Mouse (Mus musculus) MEL (cell line): Measurements from ENCODE around the gene Fgfr2. TPM values are rescaled to one million over a fixed set of nuclear protein-coding genes. Genes with fewer than 3 reads are reported as not detected.

Experiments
- DNase-seq: peaks from one replicate; pipeline ENCODE4 v3.0.0; 2011; ENCODE audit warnings: low read depth, low spot score
- H3K27ac ChIP-seq: 2 replicates; pipeline ENCODE4 v1.5.1; 2012; ENCODE audit warnings: low read depth, mild to moderate bottlenecking, control low read depth, low read length, moderate library complexity; ENCODE audit not compliant: control insufficient read depth
- H3K27me3 ChIP-seq, 2 experiments: fragments of 150-350 bp in 1 of 2; sonication (generic) in 1 of 2; 2 replicates each; pipeline ENCODE4 v1.6.1; 2012; ENCODE audit warnings: low read length in 2 of 2, mild to moderate bottlenecking in 2 of 2, improper control_type of control experiment in 1 of 2, moderate library complexity in 1 of 2; ENCODE audit not compliant: insufficient read depth in 2 of 2, control insufficient read depth in 1 of 2
- H3K36me3 ChIP-seq, 2 experiments: 2 replicates each; pipeline ENCODE4 v1.6.1; 2012 to 2014; ENCODE audit warnings: low read length in 2 of 2, improper control_type of control experiment in 1 of 2, inconsistent platforms in 1 of 2, mild to moderate bottlenecking in 1 of 2; ENCODE audit not compliant: insufficient read depth in 2 of 2, control insufficient read depth in 1 of 2
- H3K4me1 ChIP-seq, 2 experiments: fragments of 150-350 bp in 1 of 2; sonication (generic) in 1 of 2; 2 replicates each; pipeline ENCODE4 v1.6.1; 2012; ENCODE audit warnings: low read length in 2 of 2, improper control_type of control experiment in 1 of 2, mild to moderate bottlenecking in 1 of 2; ENCODE audit not compliant: insufficient read depth in 2 of 2, control insufficient read depth in 1 of 2
- H3K4me3 ChIP-seq, 2 experiments: fragments of 150-350 bp in 1 of 2; sonication (generic) in 1 of 2; 2 replicates each; pipeline ENCODE4 v1.5.1; 2012; ENCODE audit warnings: low read depth in 2 of 2, low read length in 2 of 2, mild to moderate bottlenecking in 2 of 2, moderate library complexity in 2 of 2, control low read depth in 1 of 2, improper control_type of control experiment in 1 of 2; ENCODE audit not compliant: control insufficient read depth in 1 of 2, insufficient read depth in 1 of 2
- H3K79me2 ChIP-seq: 2 replicates; pipeline ENCODE4 v1.6.1; 2012; ENCODE audit warnings: mild to moderate bottlenecking, low read length, moderate library complexity; ENCODE audit not compliant: control insufficient read depth, poor library complexity, insufficient read depth
- H3K9ac ChIP-seq: 2 replicates; pipeline ENCODE4 v1.6.1; 2012; ENCODE audit warnings: low read depth, mild to moderate bottlenecking, control low read depth, low read length, moderate library complexity; ENCODE audit not compliant: control insufficient read depth, poor library complexity, severe bottlenecking
- H3K9me3 ChIP-seq: fragments of 150-350 bp; sonication (generic); replicated peaks from 2 replicates; pipeline ENCODE4 v1.6.1; 2012; ENCODE audit warnings: mild to moderate bottlenecking, low read length, improper control_type of control experiment, moderate library complexity; ENCODE audit not compliant: insufficient read depth
- CHD2 ChIP-seq: IDR thresholded peaks from 2 replicates; pipeline ENCODE4 v1.6.1; 2011; ENCODE audit warnings: low read length, improper control_type of control experiment
- E2F4 ChIP-seq: IDR thresholded peaks from 2 replicates; pipeline ENCODE4 v1.6.1; 2011; ENCODE audit warnings: low read depth, low read length, improper control_type of control experiment, borderline replicate concordance
- EP300 ChIP-seq, 2 experiments: IDR thresholded peaks; 2 replicates each; pipeline ENCODE4 v1.6.1; 2011; ENCODE audit warnings: improper control_type of control experiment in 2 of 2, low read length in 2 of 2, low read depth in 1 of 2, mild to moderate bottlenecking in 1 of 2
- MXI1 ChIP-seq: IDR thresholded peaks from 2 replicates; pipeline ENCODE4 v1.6.1; 2011; ENCODE audit warnings: mild to moderate bottlenecking, low read depth, low read length, improper control_type of control experiment
- MYB ChIP-seq: IDR thresholded peaks from 2 replicates; pipeline ENCODE4 v1.6.1; 2011; ENCODE audit warnings: mild to moderate bottlenecking, low read depth, low read length, improper control_type of control experiment
- NRF1 ChIP-seq: IDR thresholded peaks from 2 replicates; pipeline ENCODE4 v1.6.1; 2014; ENCODE audit warnings: low read depth, mild to moderate bottlenecking, inconsistent platforms, low read length, improper control_type of control experiment, moderate library complexity; ENCODE audit not compliant: poor library complexity, insufficient read depth, severe bottlenecking
- POLR2A ChIP-seq, 2 experiments: IDR thresholded peaks; 2 replicates each; pipeline ENCODE4 v1.6.1; 2011 to 2012; ENCODE audit warnings: low read length in 2 of 2, mild to moderate bottlenecking in 2 of 2, control low read depth in 1 of 2, improper control_type of control experiment in 1 of 2, low read depth in 1 of 2, moderate library complexity in 1 of 2; ENCODE audit not compliant: control insufficient read depth in 1 of 2, insufficient read depth in 1 of 2, poor library complexity in 1 of 2
- POLR2AphosphoS2 ChIP-seq: IDR thresholded peaks from 2 replicates; pipeline ENCODE4 v1.6.1; 2011; ENCODE audit warnings: low read length, improper control_type of control experiment
- RAD21 ChIP-seq: IDR thresholded peaks from 2 replicates; pipeline ENCODE4 v1.6.1; 2011; ENCODE audit warnings: mild to moderate bottlenecking, low read depth, low read length, improper control_type of control experiment
- SIN3A ChIP-seq: IDR thresholded peaks from 2 replicates; pipeline ENCODE4 v1.6.1; 2012; ENCODE audit warnings: low read length, improper control_type of control experiment, inconsistent platforms
- TCF12 ChIP-seq: IDR thresholded peaks from 2 replicates; pipeline ENCODE4 v1.6.1; 2014; ENCODE audit warnings: low read depth, mild to moderate bottlenecking, inconsistent platforms, low read length, improper control_type of control experiment, moderate library complexity
- USF1 ChIP-seq: IDR thresholded peaks from 2 replicates; pipeline ENCODE4 v1.6.1; 2014; ENCODE audit warnings: low read depth, mild to moderate bottlenecking, inconsistent platforms, low read length, improper control_type of control experiment, moderate library complexity
- USF2 ChIP-seq, 2 experiments: IDR thresholded peaks; 2 replicates each; pipeline ENCODE4 v1.6.1; 2011 to 2012; ENCODE audit warnings: improper control_type of control experiment in 2 of 2, low read length in 2 of 2, borderline replicate concordance in 1 of 2, inconsistent platforms in 1 of 2, low read depth in 1 of 2, mild to moderate bottlenecking in 1 of 2; ENCODE audit not compliant: insufficient read depth in 1 of 2
- ZKSCAN1 ChIP-seq: IDR thresholded peaks from 2 replicates; pipeline ENCODE4 v1.6.1; 2012; ENCODE audit warnings: low read depth, mild to moderate bottlenecking, inconsistent platforms, low read length, improper control_type of control experiment, moderate library complexity
- polyA plus RNA-seq, 2 experiments: library from polyadenylated mRNA; stranded (reverse) in 1 of 2; unstranded in 1 of 2; fragments of >175 nt in 1 of 2; fragments of >200 nt in 1 of 2; gene quantifications; 2 replicates each; pipeline versions ENCODE4 v1.2.1 to v1.2.4; 2012; ENCODE audit warnings: low replicate concordance in 2 of 2, low read depth in 1 of 2; ENCODE audit not compliant: insufficient read length in 2 of 2, insufficient read depth in 1 of 2, missing spikeins in 1 of 2
- total RNA-seq: library from RNA; depleted of rRNA; stranded (reverse); fragments of 300-350 nt; gene quantifications from 2 replicates; pipeline ENCODE4 v1.2.3, GENCODE M21; 2012

Fgfr2 gene
- total and polyA plus RNA-seq, 3 experiments, result not detected

- no peaks in the 10 kb centered on the region for H3K27me3 ChIP-seq
- no peak for DNase-seq
- no peaks in the 10 kb centered on the region for H3K36me3 ChIP-seq
- TF ChIP-seq POLR2A (IDR thresholded peaks at IDR 0.05; ENCODE audit: control insufficient read depth in 1 of 2, insufficient read depth in 1 of 2, low read depth in 1 of 2, low read length in 2 of 2, poor library complexity in 1 of 2) (no peak), CHD2 (no peak), SIN3A (no peak), USF1 (no peak), MYB (no peak), POLR2AphosphoS2 (no peak), ZKSCAN1 (no peak), EP300 (IDR thresholded peaks at IDR 0.05; ENCODE audit: low read depth in 1 of 2, low read length in 2 of 2) (no peak), TCF12 (no peak)
- no peak overlapping the region for H3K9ac ChIP-seq
- H3K27ac ChIP-seq, result no peak overlapping the region
- no peaks in the 10 kb centered on the region for H3K79me2 ChIP-seq
- no peak overlapping the region for H3K4me3 ChIP-seq
- no peaks in the 10 kb centered on the region for H3K9me3 ChIP-seq
- H3K4me1 ChIP-seq, result no peaks in the 10 kb centered on the region
These were observed 1579.3 kb downstream of the Fgfr2 start for GRCm38 (mm10) chr7:131543623-131544481.

GRCm38 (mm10) chr7:131542872-131543622, 1580.1 kb downstream of the Fgfr2 start:
- no peaks in the 10 kb centered on the region for H3K4me1 ChIP-seq
- H3K36me3 ChIP-seq, result no peaks in the 10 kb centered on the region
- no peak overlapping the region for H3K9ac ChIP-seq
- no peaks in the 10 kb centered on the region for H3K9me3 ChIP-seq
- H3K79me2 ChIP-seq, result no peaks in the 10 kb centered on the region
- TF ChIP-seq ZKSCAN1 (no peak), NRF1 (no peak), USF2 (IDR thresholded peaks at IDR 0.05; ENCODE audit: borderline replicate concordance in 1 of 2, insufficient read depth in 1 of 2, low read depth in 1 of 2, low read length in 2 of 2) (no peak), MXI1 (no peak), E2F4 (no peak), RAD21 (no peak)
- no peak for DNase-seq
- H3K27ac ChIP-seq, result no peak overlapping the region
- H3K27me3 ChIP-seq, result no peaks in the 10 kb centered on the region
- no peak overlapping the region for H3K4me3 ChIP-seq
